Mouse (Mus musculus) embryonic facial prominence, embryonic 12.5 days (tissue): Measurements from ENCODE around the gene Abo. TPM values are rescaled to one million over a fixed set of nuclear protein-coding genes. Genes with fewer than 3 reads are reported as not detected.
"Not testable (repeated sequence)": the region's sequence is repeated elsewhere in the genome, so short reads cannot be mapped to it uniquely, and the experiment has no call there.

Experiments
- ATAC-seq: fragments of 200-750 bp; cut with Nextera tagmentation; 2 replicates; pipeline ENCODE4 v1.8.0; 2017; ENCODE audit not compliant: insufficient number of reproducible peaks, insufficient read depth, low FRiP score, low TSS enrichment
- H3K27ac ChIP-seq: fragments of 300-500 bp; sonication (generic); 2 replicates; pipeline ENCODE4 v1.5.1; 2016; ENCODE audit warnings: mild to moderate bottlenecking
- H3K27me3 ChIP-seq: fragments of 300-500 bp; sonication (generic); 2 replicates; pipeline ENCODE4 v1.6.1; 2016; ENCODE audit warnings: mild to moderate bottlenecking, moderate library complexity
- H3K36me3 ChIP-seq: fragments of 300-500 bp; sonication (generic); 2 replicates; pipeline ENCODE4 v1.6.1; 2016; ENCODE audit warnings: mild to moderate bottlenecking
- H3K4me1 ChIP-seq: fragments of 300-500 bp; sonication (generic); 2 replicates; pipeline ENCODE4 v1.6.1; 2016
- H3K4me2 ChIP-seq: fragments of 300-500 bp; sonication (generic); replicated peaks from 2 replicates; pipeline ENCODE4 v1.6.1; 2016; ENCODE audit warnings: mild to moderate bottlenecking, moderate library complexity
- H3K4me3 ChIP-seq: fragments of 300-500 bp; sonication (generic); 2 replicates; pipeline ENCODE4 v1.5.1; 2016; ENCODE audit warnings: mild to moderate bottlenecking
- H3K9ac ChIP-seq: fragments of 300-500 bp; sonication (generic); 2 replicates; pipeline ENCODE4 v1.6.1; 2016; ENCODE audit warnings: mild to moderate bottlenecking, moderate library complexity
- H3K9me3 ChIP-seq: fragments of 300-500 bp; sonication (generic); 2 replicates; pipeline ENCODE4 v1.6.1; 2016; ENCODE audit warnings: mild to moderate bottlenecking, moderate library complexity
- WGBS: fragments of 180-500 bp; shearing (Covaris S2); methylation state at CpG from one replicate; pipeline ENCODE4 v1.1.7; 2016; 5-methylcytosine and 5-hydroxymethylcytosine counted together
- polyA plus RNA-seq: library from polyadenylated mRNA; unstranded; fragments of >200 nt; fragmentation: Nextera tagmentation; extraction: Ambion mirVana; gene quantifications from 2 replicates; pipeline ENCODE4 v1.2.1, GENCODE M21; 2016

The Abo gene
- polyA plus RNA-seq, 1 experiment from 2014 or later = not detected

DNA sequence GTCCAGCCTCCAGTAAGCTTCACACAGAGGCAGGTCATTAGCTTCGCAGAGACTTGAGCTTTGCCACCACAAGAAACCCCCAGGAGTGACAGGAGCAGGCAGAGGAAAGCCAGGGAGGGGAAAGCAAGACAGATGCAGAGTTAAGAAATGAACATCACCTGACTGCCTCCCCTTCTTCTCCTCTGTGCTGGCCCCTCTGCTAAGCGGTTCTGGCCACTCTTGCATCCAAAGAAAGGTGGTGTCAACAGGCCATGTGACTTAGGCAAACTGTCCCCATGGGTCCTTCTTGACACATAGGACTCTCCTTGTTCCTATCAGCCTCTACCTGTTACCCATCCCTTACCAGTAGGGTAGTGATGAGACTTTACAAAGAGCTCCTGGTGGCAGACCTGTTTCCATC, 41.2 kb upstream of the Abo start:
- H3K27me3 ChIP-seq = no peaks in the 10 kb centered on the region
- H3K4me3 ChIP-seq = no peak overlapping the region
- H3K4me1 ChIP-seq = peaks cover 34% of the 10 kb centered on the region
- WGBS = 82% methylated on average over 2 of the region's 2 CpGs
- no peak overlapping the region for H3K27ac ChIP-seq
- no peak overlapping the region for H3K4me2 ChIP-seq
- H3K9ac ChIP-seq = no peak overlapping the region
- no peaks in the 10 kb centered on the region for H3K9me3 ChIP-seq
- ATAC-seq = no peak
- peaks cover 40% of the 10 kb centered on the region for H3K36me3 ChIP-seq

DNA sequence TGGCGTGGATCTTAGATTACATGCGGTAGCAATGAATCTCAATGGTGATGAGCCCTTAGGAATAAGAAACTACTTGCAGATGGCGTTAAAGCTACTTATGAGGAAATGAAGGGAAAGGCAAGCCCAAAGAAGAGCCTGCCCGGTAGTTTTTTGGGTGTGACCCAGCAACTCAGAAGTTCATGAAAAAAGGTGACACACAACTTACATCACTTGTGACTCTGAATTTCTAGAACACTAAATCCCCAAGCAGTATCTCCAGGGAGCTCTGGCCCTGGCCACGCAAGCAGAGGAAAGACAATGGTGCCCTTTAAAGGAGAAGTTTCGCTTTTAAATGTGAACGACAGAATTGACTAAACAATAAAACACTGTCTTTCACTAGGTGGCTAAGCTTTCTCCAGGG, 38.5 kb upstream of the Abo start:
- Histone ChIP-seq H3K4me2 (peak overlapping the region; percentile 83), H3K4me1 (peaks cover 19% of the 10 kb centered on the region), H3K27me3 (no peaks in the 10 kb centered on the region), H3K4me3 (peak overlapping the region; percentile 84), H3K9ac (peak overlapping the region; percentile 84), H3K9me3 (no peaks in the 10 kb centered on the region), H3K27ac (peak overlapping the region; percentile 91), H3K36me3 (peaks cover 55% of the 10 kb centered on the region)
- ATAC-seq = no peak
- 10% methylated on average over 7 of the region's 7 CpGs for WGBS

DNA sequence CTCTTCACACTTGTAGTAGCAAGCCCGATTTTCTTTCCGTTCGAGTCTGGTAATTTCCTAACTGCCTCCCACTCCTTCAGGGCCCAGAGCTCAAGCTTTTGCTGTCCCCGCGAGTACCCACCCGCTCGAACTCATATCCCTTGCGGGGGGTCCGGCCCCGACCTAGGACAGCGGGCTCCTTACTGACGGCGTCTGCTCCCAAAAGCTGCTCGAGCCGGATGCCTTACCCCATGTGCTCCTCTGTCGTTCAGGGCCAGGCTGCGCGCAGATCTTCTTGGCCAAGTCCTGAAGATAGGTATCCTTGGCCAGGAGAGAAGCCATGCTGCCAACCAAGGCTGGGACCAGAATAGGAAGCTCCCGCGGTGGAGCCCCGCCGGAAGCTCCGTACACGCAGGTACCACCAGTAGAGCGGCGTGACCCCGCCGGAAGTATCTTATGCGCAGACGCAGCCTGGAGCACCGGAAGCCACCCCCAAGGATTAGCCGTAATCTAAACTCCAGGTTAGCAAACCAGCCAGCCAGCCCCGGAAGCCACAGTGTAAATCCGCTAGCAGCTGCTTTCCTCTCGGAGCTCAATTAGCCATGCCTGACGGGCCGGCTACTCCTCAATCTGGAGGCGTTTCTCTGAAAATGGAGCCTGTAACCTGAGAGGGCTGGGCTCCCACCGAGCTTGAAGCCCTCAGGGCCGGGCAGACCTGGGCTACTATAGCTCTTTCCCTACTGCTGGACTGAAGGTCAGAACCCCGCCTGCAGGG, 37.9 kb upstream of the Abo start, which contains the start of gene Surf6:
Gene Surf6, minus strand, starts transcription at position 413 of the 754 bp plus-strand sequence.
- Histone ChIP-seq H3K4me1 (peaks cover 18% of the 10 kb centered on the region), H3K4me3 (peak within 1 kb of the TSS; percentile 84), H3K9ac (peak within 1 kb of the TSS; percentile 84), H3K36me3 (peaks cover 55% of the 10 kb centered on the region), H3K4me2 (peak within 1 kb of the TSS; percentile 83), H3K9me3 (no peaks in the 10 kb centered on the region), H3K27ac (peak within 1 kb of the TSS; percentile 91), H3K27me3 (no peaks in the 10 kb centered on the region)
- WGBS = under 1% methylated on average over 41 of the region's 41 CpGs
- peak; percentile 89 for ATAC-seq

DNA sequence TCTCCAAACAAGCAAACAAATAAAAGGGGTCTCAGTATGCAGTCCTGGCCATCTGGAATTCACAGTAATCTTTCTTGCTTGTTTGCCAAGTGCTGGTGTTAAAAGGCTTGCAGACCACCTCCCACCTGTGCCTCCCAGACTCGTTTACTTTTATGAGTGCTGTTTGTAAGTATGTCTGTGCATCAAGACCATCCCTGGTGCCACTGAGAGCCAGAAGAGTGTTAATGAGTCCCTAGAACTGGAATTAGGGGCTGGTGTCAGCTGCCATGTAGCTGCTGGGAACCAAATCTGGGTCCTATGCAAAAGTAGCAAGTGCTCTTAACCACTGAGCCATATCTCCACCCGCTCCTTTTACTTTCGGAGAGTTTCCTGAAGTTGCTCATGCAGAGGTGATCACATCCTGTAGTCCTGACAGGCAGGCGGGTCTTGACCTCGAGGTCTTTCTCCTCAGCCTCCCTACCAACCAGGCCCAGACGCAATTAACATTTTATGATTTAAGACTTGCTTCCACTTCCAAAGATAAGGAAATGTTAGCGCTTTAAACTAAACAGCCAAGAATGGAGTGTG, 37.1 kb upstream of the Abo start:
- H3K4me2 ChIP-seq = peak overlapping the region; percentile 83
- peaks cover 55% of the 10 kb centered on the region for H3K36me3 ChIP-seq
- 11% methylated on average over 7 of the region's 7 CpGs for WGBS
- peak overlapping the region; percentile 84 for H3K9ac ChIP-seq
- no peaks in the 10 kb centered on the region for H3K9me3 ChIP-seq
- no peaks in the 10 kb centered on the region for H3K27me3 ChIP-seq
- H3K4me1 ChIP-seq = peaks cover 18% of the 10 kb centered on the region
- H3K27ac ChIP-seq = peak overlapping the region; percentile 91; the same call in 1 of the 2 replicates
- ATAC-seq = no peak
- H3K4me3 ChIP-seq = peak overlapping the region; percentile 84

DNA sequence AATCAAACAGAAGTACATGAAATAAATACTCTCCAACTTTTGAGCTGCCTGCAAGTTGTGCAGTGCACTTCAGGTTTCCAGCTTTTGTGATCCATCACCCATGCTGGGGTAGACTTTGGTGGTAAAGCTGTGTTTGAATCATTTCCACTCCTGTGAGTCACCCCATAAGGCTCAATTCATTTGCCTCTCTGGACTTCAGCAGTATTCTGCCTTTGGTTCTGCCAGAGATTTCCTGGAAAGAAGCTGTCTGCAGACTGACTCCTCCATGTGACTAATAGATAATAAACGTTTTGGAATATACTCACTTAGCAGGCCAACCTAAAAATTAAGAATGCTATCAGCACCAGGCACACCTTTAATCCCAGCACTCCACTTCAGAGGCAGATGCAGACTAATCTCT, 36.0 kb upstream of the Abo start:
- WGBS = 74% methylated on average over 1 of the region's 1 CpGs
- Histone ChIP-seq H3K4me1 (peaks cover 18% of the 10 kb centered on the region), H3K9me3 (no peaks in the 10 kb centered on the region), H3K27me3 (no peaks in the 10 kb centered on the region), H3K9ac (no peak overlapping the region), H3K4me2 (no peak overlapping the region), H3K4me3 (no peak overlapping the region), H3K27ac (no peak overlapping the region), H3K36me3 (peaks cover 55% of the 10 kb centered on the region)
- ATAC-seq = no peak

DNA sequence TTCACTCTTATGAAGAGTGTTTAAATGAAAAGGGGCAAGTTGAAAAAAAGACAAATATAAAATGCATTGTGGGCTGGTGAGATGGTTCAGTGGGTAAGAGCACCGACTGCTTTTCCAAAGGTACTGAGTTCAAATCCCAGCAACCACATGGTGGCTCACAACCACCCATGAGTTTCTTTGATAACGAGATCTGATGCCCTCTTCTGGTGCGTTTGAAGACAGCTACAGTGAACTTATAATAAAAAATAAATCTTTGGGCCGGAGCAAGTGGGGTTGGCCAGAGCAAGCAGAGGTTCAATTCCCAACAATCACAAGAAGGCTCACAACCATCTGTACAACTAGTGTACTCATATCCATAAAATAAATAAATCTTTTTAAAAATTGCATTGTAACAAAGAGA, 31.1 kb upstream of the Abo start:
- no peak for ATAC-seq
- no peak overlapping the region for H3K27ac ChIP-seq
- no peaks in the 10 kb centered on the region for H3K4me1 ChIP-seq
- no peaks in the 10 kb centered on the region for H3K9me3 ChIP-seq
- peaks cover 84% of the 10 kb centered on the region for H3K36me3 ChIP-seq
- no peak overlapping the region for H3K4me3 ChIP-seq
- no peak overlapping the region for H3K4me2 ChIP-seq
- no peaks in the 10 kb centered on the region for H3K27me3 ChIP-seq
- 93% methylated on average over 4 of the region's 4 CpGs for WGBS
- H3K9ac ChIP-seq = no peak overlapping the region

DNA sequence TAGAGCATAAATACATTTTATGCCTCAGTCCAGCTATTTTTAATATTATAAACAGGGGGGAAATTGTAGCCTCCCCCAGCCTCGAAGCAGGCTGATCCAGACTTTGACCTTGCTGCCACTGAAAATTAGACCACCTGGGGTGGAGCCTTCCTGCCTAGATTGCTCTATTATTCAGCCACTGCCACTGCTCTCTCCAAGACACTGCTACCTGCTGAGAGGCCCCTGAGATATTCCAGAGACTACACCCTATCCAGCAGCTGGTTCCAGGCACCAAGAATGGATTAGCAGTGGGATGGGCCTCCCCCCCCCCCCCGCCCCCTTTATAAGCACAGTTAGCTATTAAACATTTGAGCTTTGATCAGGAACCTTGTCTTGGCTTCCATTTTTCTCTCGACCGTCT, 21.4 kb upstream of the Abo start:
- H3K36me3 ChIP-seq = peaks cover 27% of the 10 kb centered on the region
- 75% methylated on average over 3 of the region's 4 CpGs for WGBS
- H3K9ac ChIP-seq, H3K27ac ChIP-seq, H3K9me3 ChIP-seq, H3K27me3 ChIP-seq, H3K4me1 ChIP-seq, ATAC-seq, H3K4me2 ChIP-seq, H3K4me3 ChIP-seq: not testable (repeated sequence)

DNA sequence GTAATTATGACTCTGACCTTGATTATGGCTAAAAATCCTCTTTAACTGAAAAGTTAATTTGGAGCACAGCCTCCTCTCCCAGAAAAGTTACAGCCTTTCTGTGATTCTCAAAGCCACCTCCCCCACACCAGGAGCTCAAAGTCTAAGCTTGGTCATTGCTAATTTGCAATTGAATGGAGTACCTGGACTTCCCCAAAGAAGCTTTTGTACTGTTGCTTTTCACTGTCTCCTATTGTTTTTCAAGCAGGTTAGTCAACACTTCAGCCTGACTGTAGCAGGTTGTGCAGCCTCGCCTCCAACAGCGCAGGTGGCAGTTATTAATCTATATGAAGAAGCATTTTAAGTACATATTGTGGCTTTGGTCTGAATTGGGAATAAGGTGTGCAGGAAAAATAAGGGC, 20.8 kb upstream of the Abo start:
- ATAC-seq = not testable (repeated sequence)

DNA sequence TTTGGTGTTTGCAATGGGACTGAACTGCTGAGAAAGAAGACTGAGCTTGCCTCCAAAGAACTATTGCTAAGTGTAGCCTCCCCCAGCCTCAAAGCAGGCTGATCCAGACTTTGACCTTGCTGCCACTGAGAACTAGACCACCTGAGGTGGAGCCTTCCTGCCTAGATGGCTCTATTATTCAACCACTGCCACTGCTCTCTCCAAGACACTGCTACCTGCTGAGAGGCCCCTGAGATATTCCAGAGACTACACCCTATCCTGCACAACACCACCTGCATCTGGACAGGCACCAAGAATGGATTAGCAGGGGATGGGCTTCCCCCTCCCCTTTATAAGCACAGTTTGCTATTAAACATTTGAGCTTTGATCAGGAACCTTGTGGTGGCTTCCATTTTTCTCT, 13.8 kb upstream of the Abo start:
- Histone ChIP-seq H3K27ac (no peak overlapping the region), H3K9me3 (no peaks in the 10 kb centered on the region; the same call in 1 of the 2 replicates), H3K4me1 (no peaks in the 10 kb centered on the region), H3K36me3 (no peaks in the 10 kb centered on the region), H3K4me2 (no peak overlapping the region), H3K4me3 (no peak overlapping the region), H3K27me3 (no peaks in the 10 kb centered on the region), H3K9ac (no peak overlapping the region)
- no peak for ATAC-seq

More for the DNA sequence above, 20.8 kb upstream of the Abo start:
- H3K9me3 ChIP-seq, H3K4me3 ChIP-seq, H3K9ac ChIP-seq, H3K4me2 ChIP-seq, H3K27ac ChIP-seq, H3K4me1 ChIP-seq, H3K27me3 ChIP-seq: not testable (repeated sequence)
- H3K36me3 ChIP-seq = peaks cover 21% of the 10 kb centered on the region
- 79% methylated on average over 2 of the region's 2 CpGs for WGBS

DNA sequence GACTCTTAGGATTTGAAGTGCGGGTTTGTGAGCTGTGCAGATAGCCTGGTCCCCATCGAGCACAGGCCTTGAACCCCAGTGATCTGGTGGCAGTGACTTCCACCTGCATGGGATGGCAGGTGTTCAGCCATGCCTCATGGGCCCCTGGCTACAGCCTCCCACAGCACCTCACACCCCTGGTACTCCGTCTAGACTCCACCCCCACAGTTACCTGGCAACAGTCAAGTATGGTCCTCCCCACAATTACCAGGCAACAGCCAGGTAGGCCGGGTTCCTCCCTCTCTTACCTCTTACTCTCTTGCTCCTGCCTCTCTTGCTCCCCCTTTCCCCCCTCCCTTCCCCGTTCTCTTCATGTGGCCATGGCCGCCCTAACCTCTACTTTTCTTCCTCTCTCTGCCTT, 5.9 kb upstream of the Abo start:
- no peaks in the 10 kb centered on the region for H3K4me1 ChIP-seq
- H3K36me3 ChIP-seq = no peaks in the 10 kb centered on the region
- no peak for ATAC-seq
- H3K27me3 ChIP-seq = no peaks in the 10 kb centered on the region
- H3K4me2 ChIP-seq = no peak overlapping the region
- no peak overlapping the region for H3K4me3 ChIP-seq
- WGBS = 63% methylated on average over 6 of the region's 6 CpGs
- H3K27ac ChIP-seq = no peak overlapping the region
- no peaks in the 10 kb centered on the region for H3K9me3 ChIP-seq
- H3K9ac ChIP-seq = no peak overlapping the region

DNA sequence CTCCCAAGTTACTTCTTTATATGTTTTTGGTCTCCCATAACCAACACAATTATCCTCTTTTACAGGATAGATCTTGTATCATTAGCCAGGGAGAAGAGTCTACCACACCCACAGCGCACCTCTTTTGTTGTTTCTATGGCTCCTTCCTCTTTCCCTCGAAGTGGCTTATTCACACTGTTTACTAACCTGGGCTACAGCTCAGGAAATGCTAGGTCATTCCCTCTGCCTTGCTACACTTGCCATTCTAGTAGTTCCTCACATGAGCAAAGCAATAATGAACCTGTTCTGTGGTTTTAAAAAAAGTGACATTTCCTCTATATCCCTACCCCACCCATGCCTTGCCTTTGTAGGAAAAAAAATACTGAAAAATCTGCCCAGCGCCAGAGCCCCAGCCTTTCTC, 1.9 kb downstream of the Abo start:
- WGBS = 74% methylated on average over 3 of the region's 3 CpGs
- Histone ChIP-seq H3K4me1 (no peaks in the 10 kb centered on the region), H3K27ac (no peak overlapping the region), H3K9ac (no peak overlapping the region), H3K4me3 (no peak overlapping the region), H3K9me3 (no peaks in the 10 kb centered on the region), H3K4me2 (no peak overlapping the region), H3K27me3 (no peaks in the 10 kb centered on the region), H3K36me3 (no peaks in the 10 kb centered on the region)
- no peak for ATAC-seq

DNA sequence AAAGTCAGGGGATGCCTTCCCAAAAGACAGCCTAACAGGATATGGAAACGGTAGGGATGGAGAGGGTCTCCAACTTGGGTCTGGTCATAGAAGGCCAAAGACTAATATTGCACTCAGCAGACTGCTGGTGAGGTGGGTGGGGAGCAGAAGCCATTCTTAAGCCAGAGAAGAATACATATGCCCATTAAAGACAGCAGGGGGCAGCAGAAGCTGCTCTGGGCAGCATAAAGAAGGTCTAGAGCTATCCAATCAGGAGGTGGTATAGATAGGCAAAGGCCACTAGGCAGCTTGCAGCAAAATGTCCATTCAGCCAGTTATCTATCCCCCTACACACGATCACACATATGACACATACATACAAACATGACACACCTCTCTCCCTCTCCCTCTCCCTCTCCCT, 17.1 kb downstream of the Abo start:
- ATAC-seq = no peak
- WGBS = 66% methylated on average over 2 of the region's 2 CpGs
- Histone ChIP-seq H3K27ac (no peak overlapping the region), H3K27me3 (no peaks in the 10 kb centered on the region), H3K36me3 (no peaks in the 10 kb centered on the region), H3K9me3 (0 out of 2 replicates have a peak, but pooled peaks cover 1% of the 10 kb centered on the region), H3K4me1 (no peaks in the 10 kb centered on the region), H3K9ac (no peak overlapping the region), H3K4me2 (no peak overlapping the region), H3K4me3 (no peak overlapping the region)
